Mouse (Mus musculus): ENCODE measurements around the gene Olfr1219. TPM values are rescaled to one million over a fixed set of nuclear protein-coding genes. Genes with fewer than 3 reads are reported as not detected.

Olfr1219 gene
- not detected for polyA plus RNA-seq (2017; shearing (Covaris generic))

GRCm38 (mm10) chr2:89083413-89083812 lies at the start of gene Olfr1219:
Olfr1219 (minus strand) TSS chr2:89083513.

GRCm38 (mm10) chr2:89132954-89133353 lies 49.6 kb upstream of the Olfr1219 start, which contains the start of gene Olfr1222:
Olfr1222 (minus strand) TSS chr2:89133054.

GRCm38 (mm10) chr2:89117183-89117582 lies 33.9 kb upstream of the Olfr1219 start, which contains the start of gene Olfr1221:
Olfr1221 (minus strand) TSS chr2:89117283.

GRCm38 (mm10) chr2:89106735-89107134 lies 23.4 kb upstream of the Olfr1219 start, which contains the start of gene Olfr1220:
Olfr1220 (minus strand) TSS chr2:89106835.

GRCm38 (mm10) chr2:89061087-89061486 lies 22.2 kb downstream of the Olfr1219 start, which contains the start of gene Olfr1218:
Olfr1218 (minus strand) TSS chr2:89061187.

GRCm38 (mm10) chr2:89031965-89032364 lies 51.3 kb downstream of the Olfr1219 start, which contains the start of gene Olfr1217:
Olfr1217 (minus strand) TSS chr2:89032065.

Other genes with a start within 250 kb of the Olfr1219 start
- not detected for gene Olfr1204, start 234.2 kb downstream of the Olfr1219 start, polyA plus RNA-seq (2017; shearing (Covaris generic))
- not detected for gene Olfr1206, start 220.3 kb downstream of the Olfr1219 start, polyA plus RNA-seq (2017; shearing (Covaris generic))
- not detected for gene Olfr1208, start 181.2 kb downstream of the Olfr1219 start, polyA plus RNA-seq (2017; shearing (Covaris generic))
- gene Olfr1209, start 168.4 kb downstream of the Olfr1219 start, polyA plus RNA-seq (2017; shearing (Covaris generic)): not detected
- not detected for gene Olfr1211, start 145.4 kb downstream of the Olfr1219 start, polyA plus RNA-seq (2017; shearing (Covaris generic))
- not detected for gene Olfr1212, start 129.5 kb downstream of the Olfr1219 start, polyA plus RNA-seq (2017; shearing (Covaris generic))
- not detected for gene Gm13762, start 103.2 kb downstream of the Olfr1219 start, polyA plus RNA-seq (2017; shearing (Covaris generic))
- gene Olfr1214, start 90.9 kb downstream of the Olfr1219 start, polyA plus RNA-seq (2017; shearing (Covaris generic)): not detected
- gene Olfr1215, start 76.5 kb downstream of the Olfr1219 start, polyA plus RNA-seq (2017; shearing (Covaris generic)): not detected
- not detected for gene Olfr1216, start 65.2 kb downstream of the Olfr1219 start, polyA plus RNA-seq (2017; shearing (Covaris generic))
- not detected for gene Olfr1217, start 51.4 kb downstream of the Olfr1219 start, polyA plus RNA-seq (2017; shearing (Covaris generic))
- gene Olfr1218, start 22.3 kb downstream of the Olfr1219 start, polyA plus RNA-seq (2017; shearing (Covaris generic)): not detected
- gene Olfr1220, start 23.3 kb upstream of the Olfr1219 start, polyA plus RNA-seq (2017; shearing (Covaris generic)): not detected
- not detected for gene Olfr1221, start 33.8 kb upstream of the Olfr1219 start, polyA plus RNA-seq (2017; shearing (Covaris generic))
- not detected for gene Olfr1222, start 49.5 kb upstream of the Olfr1219 start, polyA plus RNA-seq (2017; shearing (Covaris generic))
- not detected for gene Olfr1223, start 68.0 kb upstream of the Olfr1219 start, polyA plus RNA-seq (2017; shearing (Covaris generic))
- gene Olfr1224-ps1, start 80.6 kb upstream of the Olfr1219 start, polyA plus RNA-seq (2017; shearing (Covaris generic)): not detected
- gene Olfr1225, start 91.2 kb upstream of the Olfr1219 start, polyA plus RNA-seq (2017; shearing (Covaris generic)): not detected
- not detected for gene Olfr1226, start 116.5 kb upstream of the Olfr1219 start, polyA plus RNA-seq (2017; shearing (Covaris generic))
- gene Olfr1228, start 170.5 kb upstream of the Olfr1219 start, polyA plus RNA-seq (2017; shearing (Covaris generic)): not detected
- not detected for gene Olfr1229, start 204.5 kb upstream of the Olfr1219 start, polyA plus RNA-seq (2017; shearing (Covaris generic))
- not detected for gene Olfr1230, start 213.8 kb upstream of the Olfr1219 start, polyA plus RNA-seq (2017; shearing (Covaris generic))
- gene Olfr1231, start 223.6 kb upstream of the Olfr1219 start, polyA plus RNA-seq (2017; shearing (Covaris generic)): not detected
- gene Olfr1232, start 246.2 kb upstream of the Olfr1219 start, polyA plus RNA-seq (2017; shearing (Covaris generic)): not detected